Mouse (Mus musculus): ENCODE measurements around the gene 6430571L13Rik.
"Not testable (repeated sequence)": the region's sequence is repeated elsewhere in the genome, so short reads cannot be mapped to it uniquely, and the experiment has no call there.

Gene 6430571L13Rik

GRCm38 (mm10) chr9:107340267-107340859 is at the start of gene 6430571L13Rik:
Gene 6430571L13Rik (plus strand): TSS chr9:107340602.
- peak; percentile 97 to 98 for DNase-seq

- DNase-seq: peak; percentile 82 to 88
Measured at GRCm38 (mm10) chr9:107290897-107291296, 49.5 kb upstream of the 6430571L13Rik start.

GRCm38 (mm10) chr9:107294249-107294648 is 46.2 kb upstream of the 6430571L13Rik start:
- DNase-seq: peak; percentile 74 to 78

GRCm38 (mm10) chr9:107295616-107296015 is 44.8 kb upstream of the 6430571L13Rik start:
- no peak for DNase-seq

- DNase-seq: no peak
Measured at GRCm38 (mm10) chr9:107296016-107296040, 44.6 kb upstream of the 6430571L13Rik start, which contains the start of gene Cish. Gene Cish (plus strand): TSS chr9:107296026.

GRCm38 (mm10) chr9:107296041-107296440 is 44.4 kb upstream of the 6430571L13Rik start:
- DNase-seq: no peak

- peak; percentile 90 to 97 for DNase-seq
Measured at GRCm38 (mm10) chr9:107296501-107296965, 43.9 kb upstream of the 6430571L13Rik start.

GRCm38 (mm10) chr9:107297059-107297458 is 43.3 kb upstream of the 6430571L13Rik start:
- DNase-seq: no peak

- no peak for DNase-seq
Measured at GRCm38 (mm10) chr9:107297658-107298057, 42.7 kb upstream of the 6430571L13Rik start.

- DNase-seq: no peak
Measured at GRCm38 (mm10) chr9:107298059-107298780, 42.2 kb upstream of the 6430571L13Rik start.

GRCm38 (mm10) chr9:107298876-107299275 is 41.5 kb upstream of the 6430571L13Rik start:
- DNase-seq: no peak

GRCm38 (mm10) chr9:107299783-107300182 is 40.6 kb upstream of the 6430571L13Rik start:
- DNase-seq: no peak

- DNase-seq: no peak
Measured at GRCm38 (mm10) chr9:107300224-107300973, 40.0 kb upstream of the 6430571L13Rik start.

GRCm38 (mm10) chr9:107301554-107302331 is 38.7 kb upstream of the 6430571L13Rik start:
- no peak for DNase-seq

- no peak for DNase-seq
Measured at GRCm38 (mm10) chr9:107302592-107302991, 37.8 kb upstream of the 6430571L13Rik start.

GRCm38 (mm10) chr9:107303121-107303820 is 37.1 kb upstream of the 6430571L13Rik start:
- DNase-seq: no peak

GRCm38 (mm10) chr9:107303900-107304299 is 36.5 kb upstream of the 6430571L13Rik start:
- no peak for DNase-seq

- DNase-seq: no peak
Measured at GRCm38 (mm10) chr9:107304383-107304782, 36.0 kb upstream of the 6430571L13Rik start.

GRCm38 (mm10) chr9:107305012-107305411 is 35.4 kb upstream of the 6430571L13Rik start:
- no peak for DNase-seq

- DNase-seq: no peak
Measured at GRCm38 (mm10) chr9:107305601-107306542, 34.5 kb upstream of the 6430571L13Rik start.

- DNase-seq: not testable (repeated sequence)
Measured at GRCm38 (mm10) chr9:107306673-107307072, 33.7 kb upstream of the 6430571L13Rik start.
